Mouse (Mus musculus) T-helper 17 cell (primary cell): ENCODE measurements at regions not wholly inside any gene's neighbourhood (a gene's known extent, or its start where the extent isn't known, plus 50 kb on each side); places are given as distances from the start of the nearest gene placed in this dataset.
"Not testable (repeated sequence)": the region's sequence is repeated elsewhere in the genome, so short reads cannot be mapped to it uniquely, and the experiment has no call there.

ENCODE experiments used
- in situ Hi-C, 2 experiments: fragments of 300-600 bp; cut with MboI, MseI; formaldehyde crosslinking; loops; 1 replicate in 1 of 2; 2 replicates in 1 of 2; pipeline ENCODE4 v1.15.1; 2025; ENCODE audit warnings: high pct_unique_total_duplicates in 2 of 2

- in situ Hi-C loops, result no loop called here
Observed at GRCm38 (mm10) chr4:89753484-89753883, 74.2 kb downstream of the Dmrta1 start.

DNA sequence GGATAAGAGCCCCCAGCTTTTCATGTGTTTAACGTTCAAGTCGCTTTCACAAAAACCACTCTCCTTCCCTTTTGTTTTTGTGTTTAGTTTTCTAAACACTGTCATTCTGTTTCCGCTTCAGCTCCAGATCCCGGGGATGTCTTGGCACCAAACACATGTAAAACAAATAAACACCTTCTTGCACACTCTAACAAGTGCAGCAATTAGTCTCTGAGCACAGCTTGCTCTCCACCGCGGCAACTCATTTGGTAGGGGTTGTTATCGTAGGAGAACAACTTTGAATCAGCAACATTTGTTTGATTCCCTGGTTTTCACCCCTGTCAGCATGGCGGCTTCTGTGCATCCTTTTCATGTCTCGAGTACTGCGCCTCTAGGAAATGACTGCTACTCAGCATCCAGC is 97.0 kb downstream of the Dmrta1 start:
- in situ Hi-C loops, result loop anchor here in 1 of 2 experiments (5.0 kb wide), 1 partner anchor 91 kb away; no protein-coding TSS in a partner anchor

GRCm38 (mm10) chr4:89781487-89781886 is 102.3 kb downstream of the Dmrta1 start:
- in situ Hi-C loops, result no loop called here

DNA sequence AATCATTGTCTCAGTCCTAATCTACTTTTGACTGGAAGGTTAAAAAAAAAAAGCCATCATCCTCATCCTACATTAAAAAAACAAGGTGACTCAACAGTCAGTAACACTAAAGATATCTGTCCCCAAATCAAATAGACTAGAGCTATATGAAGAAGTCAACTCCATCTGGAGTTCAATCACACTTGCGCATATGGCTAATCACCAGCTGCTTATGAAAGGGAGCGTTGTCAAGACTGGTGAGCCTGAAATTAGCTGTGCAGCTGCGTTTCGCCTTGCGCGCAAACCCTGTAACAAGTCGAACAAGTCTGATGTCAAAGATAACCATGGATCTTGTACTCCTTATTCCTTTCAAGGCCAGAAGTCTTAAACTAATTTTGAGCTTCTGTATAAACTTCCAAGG is 137.6 kb downstream of the Dmrta1 start:
- in situ Hi-C loops, result no loop called here

DNA sequence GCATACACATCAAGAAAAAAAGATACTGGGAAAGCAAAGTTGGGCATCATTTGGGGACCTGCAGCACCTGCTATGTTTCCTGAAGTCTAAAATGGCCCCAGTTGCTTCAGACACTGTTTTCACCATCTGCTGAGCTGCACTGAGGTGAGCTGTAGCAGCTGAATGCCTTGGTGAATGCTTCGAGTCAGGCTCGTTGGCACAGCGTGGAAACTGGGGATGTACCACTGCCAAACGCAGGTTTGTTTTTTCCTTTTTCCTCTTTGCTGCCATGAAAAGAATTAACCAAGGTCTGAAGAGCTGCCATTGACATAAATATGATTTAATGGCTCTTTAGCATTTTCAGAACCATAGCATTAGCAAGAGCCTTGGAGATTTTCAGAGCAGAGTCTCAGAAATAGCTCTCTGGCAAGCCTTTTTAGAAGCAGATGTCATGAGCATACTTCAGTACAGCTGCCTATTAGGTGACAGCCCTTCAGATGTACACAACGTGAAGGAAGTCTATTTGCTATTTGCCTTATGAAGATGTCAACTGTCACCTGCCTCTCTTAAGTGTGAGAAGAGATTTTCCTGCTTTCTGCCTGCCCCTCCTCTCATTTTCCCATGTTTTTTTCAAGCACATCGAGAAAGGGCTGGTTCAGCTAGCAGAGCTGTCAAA is 155.4 kb downstream of the Dmrta1 start:
- in situ Hi-C loops, result no loop called here

- in situ Hi-C loops, result not testable (repeated sequence)
Observed at GRCm38 (mm10) chr4:89875375-89876055, 196.3 kb downstream of the Dmrta1 start.

GRCm38 (mm10) chr4:89876131-89876530 is 196.9 kb downstream of the Dmrta1 start:
- in situ Hi-C loops, result not testable (repeated sequence)

- in situ Hi-C loops, result no loop called here
Observed at GRCm38 (mm10) chr4:89881083-89881482, 201.8 kb downstream of the Dmrta1 start.

DNA sequence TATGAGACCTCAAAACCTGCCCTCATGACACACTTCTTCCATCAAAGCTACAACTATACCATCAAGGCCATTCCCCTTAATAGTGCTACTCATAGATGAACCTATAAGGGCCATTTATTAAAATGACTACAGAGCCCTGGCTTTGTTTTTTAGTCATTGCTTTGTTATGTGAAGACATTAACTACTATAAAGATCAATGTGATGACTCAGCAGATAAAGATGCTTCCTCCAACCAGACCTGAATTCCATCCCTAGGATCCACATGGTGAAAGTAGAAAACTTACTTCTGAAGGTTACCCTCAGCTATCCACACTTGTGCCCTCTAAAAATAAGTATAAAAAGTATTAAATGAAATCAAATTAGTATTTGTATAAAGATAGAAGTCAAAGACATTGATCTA is 230.4 kb downstream of the Dmrta1 start:
- in situ Hi-C loops, result no loop called here

- in situ Hi-C loops, result no loop called here
Observed at GRCm38 (mm10) chr4:89937673-89938072, 258.4 kb downstream of the Dmrta1 start.

GRCm38 (mm10) chr4:89941308-89941707 is 262.1 kb downstream of the Dmrta1 start:
- in situ Hi-C loops, result no loop called here

DNA sequence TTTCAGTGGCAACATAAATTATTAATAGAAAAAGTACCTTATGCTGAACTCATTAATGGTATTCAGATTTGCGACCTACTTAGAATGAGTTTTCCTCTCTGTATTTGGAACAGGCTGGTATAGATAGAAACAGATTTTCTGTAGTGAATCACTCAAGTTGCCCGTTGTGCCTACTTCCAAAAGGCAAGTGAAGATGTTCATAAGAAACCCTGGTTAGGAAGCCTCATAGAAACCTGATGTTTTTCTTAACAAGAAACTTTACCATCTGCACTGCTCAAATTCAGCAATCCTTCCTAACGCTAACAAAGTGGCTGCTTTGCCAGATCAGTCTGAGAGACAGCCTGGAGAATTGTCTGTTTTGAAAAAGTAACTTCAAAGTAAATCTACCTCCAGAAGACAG is 242.5 kb upstream of the Zfp352 start:
- in situ Hi-C loops, result no loop called here

DNA sequence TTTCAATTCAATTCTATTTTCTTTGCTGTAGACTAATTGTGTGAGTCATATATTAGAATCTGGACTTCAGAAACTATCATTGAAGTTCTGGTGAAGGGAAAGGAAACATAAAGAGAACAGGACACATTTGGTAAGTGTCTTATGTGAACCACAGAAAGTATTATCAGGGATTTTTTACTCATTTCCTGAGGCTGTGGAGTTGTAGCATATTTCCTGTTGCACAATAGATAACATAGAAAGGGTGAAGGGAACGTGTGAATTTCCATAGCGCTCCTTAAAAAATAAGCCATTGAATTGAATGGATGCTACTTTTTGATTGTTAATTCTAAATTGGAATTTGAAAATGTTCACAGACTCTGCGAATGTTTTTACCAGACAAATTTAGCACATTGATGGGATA is 215.2 kb upstream of the Zfp352 start:
- in situ Hi-C loops, result loop anchor here in 1 of 2 experiments (10.0 kb wide), 1 partner anchor 199 kb away; no protein-coding TSS in a partner anchor

DNA sequence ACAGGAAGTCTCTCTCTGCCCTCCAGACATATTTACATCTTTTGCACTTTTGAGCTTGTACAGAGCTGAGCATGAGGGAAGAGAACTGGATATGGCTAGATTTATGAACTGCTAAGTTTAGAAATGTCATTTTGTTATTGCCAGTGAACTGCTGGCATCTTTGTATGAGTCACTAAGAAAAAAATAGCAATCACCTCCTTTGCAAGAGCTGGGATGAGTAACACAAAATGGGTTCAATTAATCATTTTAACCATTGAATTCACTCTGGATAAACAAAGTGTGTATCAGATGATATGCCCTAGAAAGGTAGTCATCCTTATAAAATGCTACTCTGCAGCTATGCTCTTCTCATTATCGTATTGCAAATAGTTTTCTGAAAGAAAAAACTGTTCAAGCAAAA is 214.7 kb upstream of the Zfp352 start:
- in situ Hi-C loops, result loop anchor here in 1 of 2 experiments (10.0 kb wide), 1 partner anchor 199 kb away; no protein-coding TSS in a partner anchor

DNA sequence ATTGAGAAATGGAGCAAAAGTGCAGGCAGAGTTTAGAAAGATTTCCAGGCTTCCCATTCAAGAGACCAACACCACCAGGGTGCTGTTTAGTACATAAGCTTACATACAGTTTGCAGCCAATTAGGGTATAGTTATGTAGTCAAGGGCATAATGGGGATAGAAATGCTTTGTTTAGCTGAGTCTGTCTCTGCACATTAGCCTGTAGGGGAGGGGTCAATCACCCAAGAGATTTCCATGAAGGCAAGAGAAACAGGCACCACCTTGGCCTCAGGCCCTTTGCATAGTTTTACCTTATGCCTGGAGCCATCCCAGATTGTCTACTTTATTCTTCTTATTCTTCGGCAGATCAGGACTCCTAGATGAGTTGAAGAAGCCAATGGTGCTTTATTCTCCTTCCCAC is 205.9 kb upstream of the Zfp352 start:
- in situ Hi-C loops, result no loop called here

DNA sequence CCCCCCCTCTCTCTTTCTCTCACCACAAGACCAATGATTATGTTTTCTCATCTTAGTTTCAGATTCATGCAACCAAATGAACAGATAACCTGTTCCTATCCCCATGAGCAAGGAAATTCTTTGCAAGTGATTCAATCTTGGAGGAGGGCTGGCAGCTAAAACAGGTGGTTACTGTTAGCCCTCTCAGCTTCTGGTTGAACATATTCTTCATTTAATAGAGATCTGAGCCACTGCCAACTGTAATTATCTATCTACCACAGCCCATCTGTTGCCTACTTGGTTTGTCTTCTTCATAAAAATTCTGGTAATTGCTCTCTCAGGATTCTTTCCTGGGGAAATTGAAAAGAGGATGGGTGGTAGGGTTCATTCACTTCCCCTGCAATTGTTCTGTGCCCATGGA is 204.4 kb upstream of the Zfp352 start:
- in situ Hi-C loops, result no loop called here
